Mouse (Mus musculus) CD4-positive, CD25-positive, alpha-beta regulatory T cell (primary cell): Measurements from ENCODE around the gene Olfr1375. TPM values are rescaled to one million over a fixed set of nuclear protein-coding genes. Genes with fewer than 3 reads are reported as not detected.

Experiments used
- polyA plus RNA-seq: library from polyadenylated mRNA; unstranded; fragments of 100-300 nt; shearing (Covaris generic); gene quantifications from one replicate; pipeline ENCODE4 v1.2.1, GENCODE M21; 2017

Olfr1375 gene
- not detected for polyA plus RNA-seq

GRCm38 (mm10) chr11:51047809-51048208 is at the start of gene Olfr1375:
TSS of gene Olfr1375 (plus strand) at chr11:51048109.

GRCm38 (mm10) chr11:51003296-51003695 is 44.6 kb upstream of the Olfr1375 start, which contains the start of gene Olfr51:
TSS of gene Olfr51 (plus strand) at chr11:51003596.

GRCm38 (mm10) chr11:51013936-51014335 is 34.0 kb upstream of the Olfr1375 start, which contains the start of gene Olfr54:
TSS of gene Olfr54 (plus strand) at chr11:51014236.

DNA sequence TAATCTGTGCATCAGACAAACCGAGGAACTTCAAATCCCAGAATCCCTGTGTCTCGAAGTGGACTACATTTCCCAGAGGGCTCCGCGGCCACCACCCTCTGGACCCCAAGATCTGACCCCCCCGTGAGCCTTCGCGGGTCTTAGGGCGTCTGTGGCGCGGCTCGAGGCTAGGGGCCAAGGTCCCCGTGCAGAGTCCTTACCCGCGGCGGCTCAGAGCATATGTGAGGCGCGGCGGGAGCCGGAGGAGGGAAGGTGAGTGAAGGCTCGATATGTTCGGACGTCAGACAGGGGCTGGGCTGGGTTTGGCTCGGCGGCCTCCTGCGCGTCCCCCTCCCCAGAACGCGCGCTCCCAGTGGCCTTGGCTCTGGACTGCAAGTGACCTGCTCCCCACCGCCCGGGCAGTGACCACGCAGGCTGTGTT is 11.3 kb downstream of the Olfr1375 start, which contains the start of gene Zfp354a:
Gene Zfp354a, plus strand, starts transcription at position 107 of the 421 bp plus-strand sequence.

Other genes with a start within 250 kb of the Olfr1375 start
- gene Zfp354c, start 220.4 kb upstream of the Olfr1375 start, polyA plus RNA-seq: 3.3 TPM
- 0.14 TPM for gene Zfp879, start 206.6 kb upstream of the Olfr1375 start, polyA plus RNA-seq
- 0.69 TPM for gene Grm6, start 197.4 kb upstream of the Olfr1375 start, polyA plus RNA-seq
- gene Zfp454, start 160.5 kb upstream of the Olfr1375 start, polyA plus RNA-seq: not detected
- gene Zfp2, start 131.9 kb upstream of the Olfr1375 start, polyA plus RNA-seq: 2.0 TPM
- not detected for gene Zfp354b, start 116.5 kb upstream of the Olfr1375 start, polyA plus RNA-seq
- not detected for gene 4933414I15Rik, start 104.3 kb upstream of the Olfr1375 start, polyA plus RNA-seq
- gene Prop1, start 94.3 kb upstream of the Olfr1375 start, polyA plus RNA-seq: not detected
- not detected for gene Olfr1378, start 81.6 kb upstream of the Olfr1375 start, polyA plus RNA-seq
- gene Olfr1377, start 66.1 kb upstream of the Olfr1375 start, polyA plus RNA-seq: not detected
- gene Olfr51, start 44.5 kb upstream of the Olfr1375 start, polyA plus RNA-seq: not detected
- 0.06 TPM for gene Olfr54, start 33.9 kb upstream of the Olfr1375 start, polyA plus RNA-seq
- gene Zfp354a, start 11.1 kb downstream of the Olfr1375 start, polyA plus RNA-seq: not detected
- gene Gm12569, start 172.4 kb downstream of the Olfr1375 start, polyA plus RNA-seq: not detected
- gene Clk4, start 213.6 kb downstream of the Olfr1375 start, polyA plus RNA-seq: 217 TPM
- gene BC049762, start 214.9 kb downstream of the Olfr1375 start, polyA plus RNA-seq: 0.32 TPM
- gene Col23a1, start 241.8 kb downstream of the Olfr1375 start, polyA plus RNA-seq: 0.63 TPM